Mouse (Mus musculus): Measurements from ENCODE around the gene Cuedc1. TPM values are rescaled to one million over a fixed set of nuclear protein-coding genes. Genes with fewer than 3 reads are reported as not detected.

Gene Cuedc1
- total and polyA plus RNA-seq, 3 experiments: 1.0 to 4.8 TPM; not detected in 1

GRCm38 (mm10) chr11:88234789-88235188 lies 136.9 kb downstream of the Cuedc1 start (continued):
- TF ChIP-seq JUND (IDR thresholded peaks at IDR 0.05; ENCODE audit: low read depth, low read length): no peak

DNA sequence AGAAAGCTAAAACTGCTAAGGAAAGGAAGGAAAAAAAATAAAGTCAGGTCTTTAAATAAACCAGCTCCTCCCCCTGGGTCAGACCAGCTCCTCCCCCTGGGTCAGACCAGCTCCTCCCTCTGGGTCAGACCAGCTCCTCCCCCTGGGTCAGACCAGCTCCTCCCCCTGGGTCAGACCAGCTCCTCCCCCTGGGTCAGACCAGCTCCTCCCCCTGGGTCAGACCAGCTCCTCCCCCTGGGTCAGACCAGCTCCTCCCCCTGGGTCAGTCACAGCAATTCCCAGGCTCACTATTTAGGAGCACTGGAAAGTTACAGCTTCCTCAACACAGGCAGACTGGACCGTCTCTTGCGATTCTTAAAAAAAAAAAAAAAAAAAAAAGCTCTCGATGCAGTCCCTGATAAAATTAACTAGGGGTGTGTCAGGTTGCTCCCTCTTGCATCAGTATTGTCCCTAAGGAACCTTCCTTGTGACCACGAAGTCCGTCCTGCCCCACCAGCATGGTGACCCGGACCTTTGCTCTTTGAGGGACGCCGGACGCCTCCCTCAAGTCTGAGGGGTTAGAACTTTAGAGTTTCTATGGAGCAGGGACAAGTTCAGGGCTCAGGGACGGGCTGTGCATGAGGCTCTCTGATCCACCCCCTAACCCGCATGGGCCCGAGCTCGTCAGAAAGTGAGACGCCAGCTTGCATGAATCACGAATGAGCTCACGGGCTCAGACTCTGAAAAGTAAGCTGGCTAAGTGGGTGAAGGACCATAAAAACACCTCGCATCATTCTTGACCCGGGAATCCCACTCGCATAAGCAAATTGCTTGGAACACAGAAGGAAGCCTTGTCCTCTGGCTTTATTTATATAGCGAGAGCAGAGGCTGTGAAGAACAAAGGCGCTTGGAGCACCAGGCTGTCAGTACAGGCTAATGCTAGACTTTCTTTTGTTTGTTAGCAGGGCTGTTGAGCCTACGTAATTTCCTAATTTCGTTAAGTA lies 137.7 kb downstream of the Cuedc1 start:
- Histone ChIP-seq H3K27ac (ENCODE audit: control insufficient read depth, low read depth, low read length) (peak overlapping the region; percentile 53), H3K4me3 (ENCODE audit: control insufficient read depth in 1 of 2, insufficient read depth in 1 of 2, low read depth in 2 of 2, low read length in 2 of 2) (peak overlapping the region in 1 of 2 experiments; percentile 46; a peak in 1 of 4 replicates), H3K79me2 (ENCODE audit: control insufficient read depth, insufficient read depth, low read length, poor library complexity) (no peaks in the 10 kb centered on the region), H3K9ac (ENCODE audit: control insufficient read depth, low read depth, low read length, poor library complexity, severe bottlenecking) (peak overlapping the region; percentile 52), H3K36me3 (ENCODE audit: control insufficient read depth in 1 of 2, insufficient read depth in 2 of 2, low read length in 2 of 2) (peaks cover 0 to 22% of the 10 kb centered on the region in 2 experiments; a peak in 2 of 4 replicates), H3K4me1 (ENCODE audit: control insufficient read depth in 1 of 2, insufficient read depth in 2 of 2, low read length in 2 of 2) (peaks cover 9 to 31% of the 10 kb centered on the region in 2 experiments; a peak in 3 of 4 replicates), H3K9me3 (replicated peaks; ENCODE audit: insufficient read depth, low read length) (no peaks in the 10 kb centered on the region), H3K27me3 (ENCODE audit: control insufficient read depth in 1 of 2, insufficient read depth in 2 of 2, low read length in 2 of 2) (no peaks in the 10 kb centered on the region; a peak in 1 of 4 replicates)
- peak; percentile 71 for DNase-seq (ENCODE audit: low read depth, low spot score)
- TF ChIP-seq GABPA (IDR thresholded peaks at IDR 0.05; ENCODE audit: low read depth, low read length) (no peak), ZNF384 (IDR thresholded peaks at IDR 0.05; ENCODE audit: low read depth, low read length) (peak; percentile 96), HCFC1 (IDR thresholded peaks at IDR 0.05; ENCODE audit: low read depth, low read length) (no peak), POLR2AphosphoS2 (IDR thresholded peaks at IDR 0.05; ENCODE audit: low read length) (no peak), TBP (IDR thresholded peaks at IDR 0.05; ENCODE audit: low read depth, low read length) (no peak), SIN3A (IDR thresholded peaks at IDR 0.05; ENCODE audit: low read length) (peak; percentile 44; the same call in 1 of the 2 replicates), ETS1 (IDR thresholded peaks at IDR 0.05; ENCODE audit: low read depth, low read length) (peak; percentile 54; the same call in 1 of the 2 replicates), JUND (IDR thresholded peaks at IDR 0.05; ENCODE audit: low read depth, low read length) (no peak), MAZ (IDR thresholded peaks at IDR 0.05; ENCODE audit: low read depth, low read length) (no peak), EP300 (IDR thresholded peaks at IDR 0.05; ENCODE audit: low read depth in 1 of 2, low read length in 2 of 2) (peak in 1 of 2 experiments; percentile 69; a peak in 1 of 4 replicates), E2F4 (IDR thresholded peaks at IDR 0.05; ENCODE audit: borderline replicate concordance, low read depth, low read length) (no peak), RAD21 (IDR thresholded peaks at IDR 0.05; ENCODE audit: low read depth, low read length) (no peak)

DNA sequence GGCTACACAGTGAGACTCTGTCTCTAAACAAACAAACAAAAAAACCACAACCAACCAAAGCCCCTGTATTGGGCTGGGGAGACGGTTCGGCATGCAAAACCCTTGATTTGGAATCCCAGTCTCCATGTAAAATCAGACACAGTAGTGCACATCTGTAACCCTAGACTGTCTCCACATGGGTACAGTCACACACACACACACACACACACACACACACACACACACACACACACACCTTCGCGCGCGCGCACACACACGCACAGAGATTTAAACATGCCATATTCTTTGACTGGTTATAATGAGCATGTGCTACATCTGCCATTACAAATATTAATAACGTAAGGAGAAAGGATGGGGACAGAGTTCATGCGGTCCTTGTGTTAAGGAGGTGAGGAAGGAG lies 142.4 kb downstream of the Cuedc1 start:
- H3K27ac ChIP-seq (ENCODE audit: control insufficient read depth, low read depth, low read length): no peak overlapping the region
- H3K9me3 ChIP-seq (replicated peaks; ENCODE audit: insufficient read depth, low read length): no peaks in the 10 kb centered on the region
- H3K4me1 ChIP-seq (ENCODE audit: control insufficient read depth in 1 of 2, insufficient read depth in 2 of 2, low read length in 2 of 2): peaks cover 0 to 8% of the 10 kb centered on the region in 2 experiments; a peak in 3 of 4 replicates
- no peak for DNase-seq (ENCODE audit: low read depth, low spot score)
- H3K79me2 ChIP-seq (ENCODE audit: control insufficient read depth, insufficient read depth, low read length, poor library complexity): no peaks in the 10 kb centered on the region
- H3K4me3 ChIP-seq (ENCODE audit: control insufficient read depth in 1 of 2, insufficient read depth in 1 of 2, low read depth in 2 of 2, low read length in 2 of 2): no peak overlapping the region
- peaks cover 0 to 6% of the 10 kb centered on the region in 2 experiments; a peak in 2 of 4 replicates for H3K36me3 ChIP-seq (ENCODE audit: control insufficient read depth in 1 of 2, insufficient read depth in 2 of 2, low read length in 2 of 2)
- TF ChIP-seq NRF1 (IDR thresholded peaks at IDR 0.05; ENCODE audit: insufficient read depth, low read depth, low read length, poor library complexity, severe bottlenecking) (no peak), MXI1 (IDR thresholded peaks at IDR 0.05; ENCODE audit: low read depth, low read length) (no peak), USF2 (IDR thresholded peaks at IDR 0.05; ENCODE audit: borderline replicate concordance in 1 of 2, insufficient read depth in 1 of 2, low read depth in 1 of 2, low read length in 2 of 2) (no peak), GATA1 (IDR thresholded peaks at IDR 0.05; ENCODE audit: low read depth, low read length) (no peak), CHD1 (IDR thresholded peaks at IDR 0.05; ENCODE audit: low read depth, low read length) (no peak), TCF12 (IDR thresholded peaks at IDR 0.05; ENCODE audit: low read depth, low read length) (no peak), MEF2A (IDR thresholded peaks at IDR 0.05; ENCODE audit: extremely low read depth, insufficient replicate concordance, low read depth, low read length, poor library complexity, severe bottlenecking) (no peak), E2F4 (IDR thresholded peaks at IDR 0.05; ENCODE audit: borderline replicate concordance, low read depth, low read length) (no peak), SIN3A (IDR thresholded peaks at IDR 0.05; ENCODE audit: low read length) (no peak), CHD2 (IDR thresholded peaks at IDR 0.05; ENCODE audit: low read length) (no peak), NELFE (IDR thresholded peaks at IDR 0.05; ENCODE audit: low read depth, low read length) (no peak), ELF1 (IDR thresholded peaks at IDR 0.05; ENCODE audit: low read depth, low read length) (no peak), SMC3 (IDR thresholded peaks at IDR 0.05; ENCODE audit: low read depth, low read length) (no peak), HCFC1 (IDR thresholded peaks at IDR 0.05; ENCODE audit: low read depth, low read length) (no peak), MYB (IDR thresholded peaks at IDR 0.05; ENCODE audit: low read depth, low read length) (no peak)
- no peak overlapping the region for H3K9ac ChIP-seq (ENCODE audit: control insufficient read depth, low read depth, low read length, poor library complexity, severe bottlenecking)
- H3K27me3 ChIP-seq (ENCODE audit: control insufficient read depth in 1 of 2, insufficient read depth in 2 of 2, low read length in 2 of 2): no peaks in the 10 kb centered on the region; a peak in 1 of 4 replicates

All from MEL (cell line).